Mouse (Mus musculus) stomach, postnatal 0 days (tissue): ENCODE measurements around the gene Trappc6a. TPM values are rescaled to one million over a fixed set of nuclear protein-coding genes. Genes with fewer than 3 reads are reported as not detected.

ENCODE experiments used
- ATAC-seq: fragments of 200-750 bp; cut with Nextera tagmentation; 2 replicates; pipeline ENCODE4 v1.8.0; 2017; ENCODE audit not compliant: low FRiP score, low TSS enrichment
- DNase-seq: peaks from one replicate; pipeline ENCODE4 v3.0.0-alpha.2; 2016; ENCODE audit warnings: low spot score
- H3K27ac ChIP-seq: fragments of 300-500 bp; sonication (generic); replicated peaks from 2 replicates; pipeline ENCODE4 v1.5.1; 2014; ENCODE audit warnings: mild to moderate bottlenecking, control low read depth
- H3K27me3 ChIP-seq: fragments of 300-500 bp; sonication (generic); 2 replicates; pipeline ENCODE4 v1.6.1; 2014; ENCODE audit warnings: low read length; ENCODE audit not compliant: control insufficient read depth, insufficient read depth
- H3K36me3 ChIP-seq: fragments of 300-500 bp; sonication (generic); 2 replicates; pipeline ENCODE4 v1.6.1; 2014; ENCODE audit warnings: low read length, mixed read lengths; ENCODE audit not compliant: control insufficient read depth, insufficient read depth
- H3K4me1 ChIP-seq: fragments of 300-500 bp; sonication (generic); replicated peaks from 2 replicates; pipeline ENCODE4 v1.6.1; 2014; ENCODE audit warnings: antibody characterized with exemption; ENCODE audit not compliant: control insufficient read depth, insufficient read depth
- H3K4me2 ChIP-seq: fragments of 300-500 bp; sonication (generic); replicated peaks from 2 replicates; pipeline ENCODE4 v1.6.1; 2014; ENCODE audit warnings: low read depth, mild to moderate bottlenecking, control low read depth, moderate library complexity
- H3K4me3 ChIP-seq: fragments of 300-500 bp; sonication (generic); 2 replicates; pipeline ENCODE4 v1.5.1; 2014; ENCODE audit warnings: low read depth, low read length, control low read depth
- H3K9ac ChIP-seq: fragments of 300-500 bp; sonication (generic); 2 replicates; pipeline ENCODE4 v1.6.1; 2014; ENCODE audit warnings: mild to moderate bottlenecking, low read length, control low read depth, mixed read lengths
- H3K9me3 ChIP-seq: fragments of 300-500 bp; sonication (generic); 2 replicates; pipeline ENCODE4 v1.6.1; 2016; ENCODE audit warnings: low read length; ENCODE audit not compliant: control insufficient read depth
- CTCF ChIP-seq: IDR thresholded peaks from 2 replicates; pipeline ENCODE4 v1.5.1; 2016; ENCODE audit warnings: antibody characterized with exemption, low read depth, mild to moderate bottlenecking, moderate library complexity
- EP300 ChIP-seq: optimal IDR thresholded peaks from 2 replicates; pipeline ENCODE3; 2016; ENCODE audit warnings: antibody characterized with exemption
- WGBS: fragments of 180-500 bp; shearing (Covaris S2); extraction: QIAGEN DNeasy Blood & Tissue Kit; methylation state at CpG from one replicate; pipeline ENCODE4 v1.1.7; 2014; 5-methylcytosine and 5-hydroxymethylcytosine counted together
- polyA plus RNA-seq: library from polyadenylated mRNA; unstranded; fragments of >200 nt; fragmentation: Nextera tagmentation; extraction: Ambion mirVana; gene quantifications from 2 replicates; pipeline ENCODE4 v1.2.1, GENCODE M21; 2015

Trappc6a gene
- polyA plus RNA-seq, 1 experiment from 2014 or later: 113 TPM

DNA sequence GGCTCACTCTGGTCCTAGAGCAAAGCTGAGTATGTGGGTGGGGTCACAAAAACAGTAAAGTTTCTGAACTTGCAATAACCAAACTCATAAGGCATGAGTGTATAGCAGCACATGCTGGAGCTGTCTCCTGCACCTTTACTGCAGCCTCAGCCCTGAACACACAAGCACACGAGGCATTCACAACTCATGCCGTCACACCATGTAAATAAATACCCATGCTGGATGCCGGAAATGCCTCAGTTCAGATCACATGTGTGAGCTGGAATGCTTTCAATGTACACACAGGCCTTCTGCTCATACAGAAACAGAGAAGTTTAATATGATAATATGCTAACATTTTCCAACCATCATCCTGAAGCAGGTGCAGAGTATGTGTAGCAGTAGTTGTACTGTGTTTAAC is 37.8 kb downstream of the Trappc6a start:
- ATAC-seq: peak; percentile 67

DNA sequence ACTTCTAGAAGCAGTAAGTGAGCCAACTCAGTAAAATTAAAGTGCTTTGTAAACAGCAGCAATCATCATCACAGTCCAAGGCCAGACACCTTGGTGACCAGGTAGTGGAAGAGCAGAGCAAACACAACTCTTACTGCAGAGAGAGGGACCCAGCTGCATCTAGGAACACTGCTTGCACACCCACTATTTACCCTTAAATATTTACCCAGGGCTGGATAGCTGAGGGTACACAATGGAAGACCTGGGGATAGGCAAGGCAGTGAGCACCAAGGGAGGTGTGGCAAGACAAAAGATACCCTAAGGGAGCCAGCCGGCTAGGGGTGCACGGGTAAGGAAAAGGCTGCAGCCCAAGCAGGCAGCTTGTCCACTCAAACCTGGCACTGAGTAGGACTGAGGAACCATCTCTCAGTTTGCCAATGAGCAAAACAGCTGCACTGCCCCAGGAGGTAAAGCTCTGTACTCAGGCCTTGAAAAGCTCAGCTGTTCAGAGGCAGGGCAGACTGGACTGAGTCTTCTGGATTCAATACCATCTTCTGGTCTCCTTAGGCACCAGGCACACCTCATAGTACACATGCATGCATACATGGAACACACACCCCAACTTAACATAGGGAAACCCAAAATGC is 39.3 kb downstream of the Trappc6a start:
- 0 out of 2 replicates have a peak overlapping the region, but pooled peaks have one; percentile 18 for H3K27ac ChIP-seq
- 53% methylated on average over 2 of the region's 2 CpGs for WGBS
- peaks cover 3% of the 10 kb centered on the region; the same call in 1 of the 2 replicates for H3K4me1 ChIP-seq
- H3K4me2 ChIP-seq: no peak overlapping the region
- H3K9me3 ChIP-seq: no peaks in the 10 kb centered on the region
- H3K4me3 ChIP-seq: no peak overlapping the region
- ATAC-seq: peak; percentile 71
- peak; percentile 54 for DNase-seq
- H3K36me3 ChIP-seq: no peaks in the 10 kb centered on the region
- no peaks in the 10 kb centered on the region for H3K27me3 ChIP-seq
- H3K9ac ChIP-seq: no peak overlapping the region
- TF ChIP-seq CTCF: no peak

More for the DNA sequence above, 37.8 kb downstream of the Trappc6a start:
- 17% methylated on average over 3 of the region's 3 CpGs for WGBS
- H3K9ac ChIP-seq: no peak overlapping the region
- no peak overlapping the region for H3K4me2 ChIP-seq
- no peaks in the 10 kb centered on the region for H3K9me3 ChIP-seq
- H3K36me3 ChIP-seq: no peaks in the 10 kb centered on the region
- peak; percentile 54 for DNase-seq
- H3K4me3 ChIP-seq: no peak overlapping the region
- H3K27ac ChIP-seq: peak overlapping the region; percentile 61; the same call in 1 of the 2 replicates
- peaks cover 6% of the 10 kb centered on the region; the same call in 1 of the 2 replicates for H3K4me1 ChIP-seq
- no peak for TF ChIP-seq EP300
- no peak for TF ChIP-seq CTCF
- H3K27me3 ChIP-seq: no peaks in the 10 kb centered on the region

DNA sequence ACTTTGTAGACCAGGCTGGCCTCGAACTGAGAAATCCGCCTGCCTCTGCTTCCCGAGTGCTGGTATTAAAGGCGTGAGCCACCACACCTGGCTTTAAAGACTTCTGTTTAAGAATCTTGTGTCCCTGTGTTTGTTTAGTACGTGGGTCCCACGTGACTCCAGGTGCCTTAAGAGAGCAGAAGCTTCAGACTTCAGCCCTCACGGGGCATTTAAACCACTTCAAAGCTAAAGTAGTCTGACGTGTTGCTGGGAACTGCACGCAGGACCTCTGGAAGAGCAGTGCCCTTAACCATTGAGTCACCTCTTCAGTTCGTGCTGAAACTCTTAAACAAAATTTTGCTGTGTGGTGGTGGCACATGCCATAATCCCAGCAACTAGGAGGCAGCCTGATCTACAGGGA is 41.2 kb downstream of the Trappc6a start:
- TF ChIP-seq CTCF (no peak), EP300 (no peak)
- Histone ChIP-seq H3K9me3 (no peaks in the 10 kb centered on the region), H3K27me3 (no peaks in the 10 kb centered on the region), H3K4me2 (no peak overlapping the region), H3K27ac (no peak overlapping the region), H3K4me3 (no peak overlapping the region), H3K4me1 (peaks cover 3% of the 10 kb centered on the region; the same call in 1 of the 2 replicates), H3K9ac (no peak overlapping the region), H3K36me3 (peaks cover 6% of the 10 kb centered on the region; the same call in 1 of the 2 replicates)
- WGBS: 58% methylated on average over 10 of the region's 10 CpGs
- DNase-seq (no peak), ATAC-seq (no peak)

DNA sequence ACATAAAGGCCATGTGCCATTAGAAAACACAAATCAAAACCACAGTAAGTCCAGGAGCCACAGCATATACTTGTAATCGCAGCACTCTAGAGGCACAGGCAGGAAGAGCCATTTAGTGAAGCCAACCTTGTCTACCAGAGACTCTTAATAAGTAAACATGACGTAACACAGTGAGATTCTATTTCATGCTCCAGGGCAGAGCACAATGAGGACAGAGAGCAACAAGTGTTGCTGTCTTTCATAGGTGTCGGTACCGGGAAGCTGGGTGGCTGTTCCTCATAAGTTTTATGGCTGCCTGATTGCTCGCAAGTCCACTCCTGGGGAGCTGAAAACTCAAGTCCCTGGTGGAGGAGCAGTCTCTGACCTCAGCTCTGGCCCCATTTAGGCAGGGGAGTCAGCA is 43.4 kb downstream of the Trappc6a start:
- Histone ChIP-seq H3K4me2 (no peak overlapping the region), H3K9me3 (no peaks in the 10 kb centered on the region), H3K9ac (no peak overlapping the region), H3K27ac (no peak overlapping the region), H3K27me3 (no peaks in the 10 kb centered on the region), H3K4me3 (no peak overlapping the region), H3K36me3 (peaks cover 6% of the 10 kb centered on the region; the same call in 1 of the 2 replicates), H3K4me1 (no peaks in the 10 kb centered on the region)
- WGBS: 71% methylated on average over 5 of the region's 5 CpGs
- TF ChIP-seq CTCF (no peak), EP300 (no peak)
- ATAC-seq (no peak), DNase-seq (no peak)

DNA sequence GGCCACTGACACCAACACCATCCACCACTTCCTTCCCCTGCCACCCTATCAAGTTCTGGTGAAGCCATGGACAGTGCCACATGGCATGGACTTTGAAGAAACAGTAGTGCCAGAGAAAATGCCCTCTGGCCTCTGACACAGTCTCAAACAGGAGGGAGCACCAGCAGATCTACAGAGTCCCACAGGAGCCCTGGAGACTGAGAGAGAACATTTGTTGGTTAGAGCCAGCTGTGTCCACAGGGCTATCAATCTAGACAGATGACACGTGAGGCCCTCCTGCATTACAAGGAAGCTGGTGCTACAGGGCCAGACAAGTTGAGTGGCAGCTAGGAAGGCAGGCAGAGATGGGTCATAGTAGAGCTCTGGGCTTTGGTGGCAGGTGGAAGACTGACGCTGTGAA is 44.2 kb downstream of the Trappc6a start:
- H3K9ac ChIP-seq: peak overlapping the region; percentile 23; the same call in 1 of the 2 replicates
- H3K27me3 ChIP-seq: no peaks in the 10 kb centered on the region
- H3K4me2 ChIP-seq: no peak overlapping the region
- TF ChIP-seq EP300 (no peak), CTCF (no peak)
- ATAC-seq (peak; percentile 72), DNase-seq (peak; percentile 61)
- H3K27ac ChIP-seq: no peak overlapping the region
- peaks cover 3% of the 10 kb centered on the region; the same call in 1 of the 2 replicates for H3K4me1 ChIP-seq
- peaks cover 6% of the 10 kb centered on the region; the same call in 1 of the 2 replicates for H3K36me3 ChIP-seq
- 35% methylated on average over 2 of the region's 2 CpGs for WGBS
- no peak overlapping the region for H3K4me3 ChIP-seq
- H3K9me3 ChIP-seq: no peaks in the 10 kb centered on the region

DNA sequence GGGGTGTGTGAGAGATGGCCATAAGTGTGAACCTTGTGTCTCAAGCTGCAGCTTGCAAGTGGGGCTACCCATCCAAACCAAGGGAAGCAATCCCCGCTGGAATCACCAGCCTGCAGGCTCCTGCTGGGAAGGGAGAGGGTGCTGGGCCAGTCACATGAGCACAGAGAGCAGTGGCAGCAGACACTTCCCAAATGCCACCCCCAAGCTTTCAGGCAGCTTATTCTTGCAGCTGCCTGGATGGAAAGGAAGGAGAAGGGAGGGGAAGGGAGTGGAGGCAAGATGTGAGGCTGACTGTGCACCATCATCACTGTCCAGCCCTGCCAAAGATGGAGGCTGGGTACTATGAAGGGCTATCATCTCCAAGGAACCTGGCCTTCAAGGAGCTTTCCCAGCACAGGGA is 46.0 kb downstream of the Trappc6a start:
- H3K27me3 ChIP-seq: no peaks in the 10 kb centered on the region
- no peak overlapping the region for H3K27ac ChIP-seq
- 87% methylated on average over 1 of the region's 1 CpGs for WGBS
- peaks cover 4% of the 10 kb centered on the region for H3K4me1 ChIP-seq
- ATAC-seq (no peak), DNase-seq (no peak)
- no peaks in the 10 kb centered on the region for H3K9me3 ChIP-seq
- no peak overlapping the region for H3K9ac ChIP-seq
- peaks cover 6% of the 10 kb centered on the region; the same call in 1 of the 2 replicates for H3K36me3 ChIP-seq
- H3K4me3 ChIP-seq: no peak overlapping the region
- no peak overlapping the region for H3K4me2 ChIP-seq
- no peak for TF ChIP-seq EP300
- no peak for TF ChIP-seq CTCF
